Mouse (Mus musculus): Measurements from ENCODE around the gene Plekha4.

GRCm38 (mm10) chr7:45589898-45590297, 63.8 kb downstream of the Plekha4 start:
- TF ChIP-seq CTCF (IDR thresholded peaks at IDR 0.05; ENCODE audit: insufficient read depth, low read depth, low read length): no peak
- no peak for TF ChIP-seq POLR2A (IDR thresholded peaks at IDR 0.05; ENCODE audit: insufficient read depth, low read depth, low read length)

Measured in olfactory bulb, adult 2 months (tissue).